Mouse (Mus musculus): ENCODE measurements at regions not wholly inside any gene's neighbourhood (a gene's known extent, or its start where the extent isn't known, plus 50 kb on each side); places are given as distances from the start of the nearest gene placed in this dataset.

GRCm38 (mm10) chr10:98292140-98292539 lies 565.6 kb upstream of the C030005K15Rik start:
- Histone ChIP-seq H3K9me3 (ENCODE audit: low read length) (no peaks in the 10 kb centered on the region), H3K27me3 (ENCODE audit: insufficient read depth, low read length) (no peaks in the 10 kb centered on the region), H3K4me2 (ENCODE audit: low read depth, low read length) (no peak overlapping the region), H3K4me3 (ENCODE audit: low read depth, low read length) (no peak overlapping the region), H3K36me3 (replicated peaks; ENCODE audit: insufficient read depth, low read length) (no peaks in the 10 kb centered on the region), H3K9ac (replicated peaks) (no peak overlapping the region), H3K4me1 (ENCODE audit: insufficient read depth) (no peaks in the 10 kb centered on the region), H3K27ac (ENCODE audit: low read depth) (no peak overlapping the region)
- TF ChIP-seq CTCF (IDR thresholded peaks at IDR 0.05; ENCODE audit: low read depth), result no peak
- DNase-seq, result no peak
- 36% methylated on average over 2 of the region's 2 CpGs for WGBS (ENCODE audit: insufficient replicate concordance)
- no peak for ATAC-seq

GRCm38 (mm10) chr10:98305667-98306066 lies 579.1 kb upstream of the C030005K15Rik start:
- Histone ChIP-seq H3K27ac (ENCODE audit: low read depth) (no peak overlapping the region), H3K4me2 (ENCODE audit: low read depth, low read length) (no peak overlapping the region), H3K36me3 (replicated peaks; ENCODE audit: insufficient read depth, low read length) (no peaks in the 10 kb centered on the region), H3K9ac (replicated peaks) (no peak overlapping the region), H3K4me3 (ENCODE audit: low read depth, low read length) (no peak overlapping the region), H3K4me1 (ENCODE audit: insufficient read depth) (no peaks in the 10 kb centered on the region), H3K9me3 (ENCODE audit: low read length) (no peaks in the 10 kb centered on the region), H3K27me3 (ENCODE audit: insufficient read depth, low read length) (no peaks in the 10 kb centered on the region)
- 71% methylated on average over 1 of the region's 1 CpGs for WGBS (ENCODE audit: insufficient replicate concordance)
- no peak for ATAC-seq
- DNase-seq, result no peak
- no peak for TF ChIP-seq EP300 (IDR thresholded peaks at IDR 0.05; ENCODE audit: low read depth)

- 74% methylated on average over 3 of the region's 3 CpGs for WGBS (ENCODE audit: insufficient replicate concordance)
- Histone ChIP-seq H3K4me1 (ENCODE audit: insufficient read depth) (no peaks in the 10 kb centered on the region), H3K9me3 (ENCODE audit: low read length) (no peaks in the 10 kb centered on the region), H3K36me3 (replicated peaks; ENCODE audit: insufficient read depth, low read length) (no peaks in the 10 kb centered on the region), H3K27me3 (ENCODE audit: insufficient read depth, low read length) (no peaks in the 10 kb centered on the region), H3K4me3 (ENCODE audit: low read depth, low read length) (no peak overlapping the region), H3K4me2 (ENCODE audit: low read depth, low read length) (no peak overlapping the region), H3K27ac (ENCODE audit: low read depth) (no peak overlapping the region), H3K9ac (replicated peaks) (no peak overlapping the region)
- DNase-seq, result no peak
- TF ChIP-seq CTCF (IDR thresholded peaks at IDR 0.05; ENCODE audit: low read depth), result no peak
- no peak for TF ChIP-seq EP300 (IDR thresholded peaks at IDR 0.05; ENCODE audit: low read depth)
- no peak for ATAC-seq
These were observed 583.1 kb upstream of the C030005K15Rik start for GRCm38 (mm10) chr10:98309667-98310066.

- Histone ChIP-seq H3K36me3 (replicated peaks; ENCODE audit: insufficient read depth, low read length) (no peaks in the 10 kb centered on the region), H3K27me3 (ENCODE audit: insufficient read depth, low read length) (no peaks in the 10 kb centered on the region), H3K4me2 (ENCODE audit: low read depth, low read length) (no peak overlapping the region), H3K9ac (replicated peaks) (no peak overlapping the region), H3K9me3 (ENCODE audit: low read length) (no peaks in the 10 kb centered on the region), H3K27ac (ENCODE audit: low read depth) (no peak overlapping the region), H3K4me3 (ENCODE audit: low read depth, low read length) (no peak overlapping the region), H3K4me1 (ENCODE audit: insufficient read depth) (no peaks in the 10 kb centered on the region)
- DNase-seq, result no peak
- ATAC-seq, result no peak
- no peak for TF ChIP-seq EP300 (IDR thresholded peaks at IDR 0.05; ENCODE audit: low read depth)
- TF ChIP-seq CTCF (IDR thresholded peaks at IDR 0.05; ENCODE audit: low read depth), result no peak
These were observed 584.8 kb upstream of the C030005K15Rik start for GRCm38 (mm10) chr10:98311403-98311802.

- ATAC-seq (no peak), DNase-seq (no peak)
- Histone ChIP-seq H3K4me3 (ENCODE audit: low read depth, low read length) (no peak overlapping the region), H3K4me2 (ENCODE audit: low read depth, low read length) (no peak overlapping the region), H3K36me3 (replicated peaks; ENCODE audit: insufficient read depth, low read length) (no peaks in the 10 kb centered on the region), H3K27me3 (ENCODE audit: insufficient read depth, low read length) (no peaks in the 10 kb centered on the region), H3K4me1 (ENCODE audit: insufficient read depth) (no peaks in the 10 kb centered on the region), H3K27ac (ENCODE audit: low read depth) (no peak overlapping the region), H3K9me3 (ENCODE audit: low read length) (no peaks in the 10 kb centered on the region), H3K9ac (replicated peaks) (no peak overlapping the region)
- no peak for TF ChIP-seq CTCF (IDR thresholded peaks at IDR 0.05; ENCODE audit: low read depth)
- no peak for TF ChIP-seq EP300 (IDR thresholded peaks at IDR 0.05; ENCODE audit: low read depth)
- WGBS (ENCODE audit: insufficient replicate concordance), result 62% methylated on average over 2 of the region's 2 CpGs
These were observed 591.9 kb upstream of the C030005K15Rik start for GRCm38 (mm10) chr10:98318416-98318815.

GRCm38 (mm10) chr10:98323846-98324245 lies 590.4 kb upstream of the Atp2b1 start:
- DNase-seq (no peak), ATAC-seq (no peak)
- TF ChIP-seq CTCF (IDR thresholded peaks at IDR 0.05; ENCODE audit: low read depth) (no peak), EP300 (IDR thresholded peaks at IDR 0.05; ENCODE audit: low read depth) (no peak)
- whole genome bisulfite sequencing (ENCODE audit: insufficient replicate concordance), result 76% methylated on average over 5 of the region's 5 CpGs
- no peak overlapping the region for H3K27ac ChIP-seq (ENCODE audit: low read depth)
- H3K4me1 ChIP-seq (ENCODE audit: insufficient read depth), result no peaks in the 10 kb centered on the region
- no peak overlapping the region for H3K4me2 ChIP-seq (ENCODE audit: low read depth, low read length)
- H3K27me3 ChIP-seq (ENCODE audit: insufficient read depth, low read length), result no peaks in the 10 kb centered on the region
- no peaks in the 10 kb centered on the region for H3K9me3 ChIP-seq (ENCODE audit: low read length)
- H3K4me3 ChIP-seq (ENCODE audit: low read depth, low read length), result no peak overlapping the region
- no peaks in the 10 kb centered on the region for H3K36me3 ChIP-seq (replicated peaks; ENCODE audit: insufficient read depth, low read length)
- no peak overlapping the region for H3K9ac ChIP-seq (replicated peaks)

GRCm38 (mm10) chr10:98324591-98324990 lies 589.6 kb upstream of the Atp2b1 start:
- H3K36me3 ChIP-seq (replicated peaks; ENCODE audit: insufficient read depth, low read length), result no peaks in the 10 kb centered on the region
- no peaks in the 10 kb centered on the region for H3K4me1 ChIP-seq (ENCODE audit: insufficient read depth)
- H3K4me2 ChIP-seq (ENCODE audit: low read depth, low read length), result no peak overlapping the region
- no peak for TF ChIP-seq EP300 (IDR thresholded peaks at IDR 0.05; ENCODE audit: low read depth)
- TF ChIP-seq CTCF (IDR thresholded peaks at IDR 0.05; ENCODE audit: low read depth), result no peak
- no peak overlapping the region for H3K4me3 ChIP-seq (ENCODE audit: low read depth, low read length)
- H3K27me3 ChIP-seq (ENCODE audit: insufficient read depth, low read length), result no peaks in the 10 kb centered on the region
- DNase-seq (no peak), ATAC-seq (no peak)
- H3K9ac ChIP-seq (replicated peaks), result no peak overlapping the region
- H3K9me3 ChIP-seq (ENCODE audit: low read length), result no peaks in the 10 kb centered on the region
- H3K27ac ChIP-seq (ENCODE audit: low read depth), result no peak overlapping the region

Data from liver, postnatal 0 days (tissue).